Mouse (Mus musculus): Measurements from ENCODE around the gene Oprm1.

Gene Oprm1

GRCm38 (mm10) chr10:7077389-7077808 lies 319.1 kb downstream of the Oprm1 start:
- DNase-seq (ENCODE audit: low read depth, low spot score), result peak; percentile 99

- DNase-seq (ENCODE audit: low read depth, low spot score), result peak; percentile 80
Observed at GRCm38 (mm10) chr10:7077971-7078370, 319.7 kb downstream of the Oprm1 start.

All from brain, adult 2 months (tissue).